Mouse (Mus musculus) hindbrain, embryonic 14.5 days (tissue): ENCODE results near the gene Nmnat2. TPM values are rescaled to one million over a fixed set of nuclear protein-coding genes. Genes with fewer than 3 reads are reported as not detected.

Experiments
- ATAC-seq: fragments of 200-750 bp; cut with Nextera tagmentation; 2 replicates; pipeline ENCODE4 v1.8.0; 2017; ENCODE audit warnings: moderate number of reproducible peaks, mild to moderate bottlenecking, moderate TSS enrichment, moderate library complexity; ENCODE audit not compliant: low FRiP score
- DNase-seq: peaks from one replicate; pipeline ENCODE4 v3.0.0-alpha.2; 2015; ENCODE audit warnings: low spot score
- H3K27ac ChIP-seq: fragments of 300-500 bp; sonication (generic); 2 replicates; pipeline ENCODE4 v1.5.1; 2014; ENCODE audit warnings: mild to moderate bottlenecking, moderate library complexity
- H3K27me3 ChIP-seq: fragments of 300-500 bp; sonication (generic); 2 replicates; pipeline ENCODE4 v1.6.1; 2014; ENCODE audit warnings: mild to moderate bottlenecking, low read length, mixed read lengths; ENCODE audit not compliant: control insufficient read depth, insufficient read depth
- H3K36me3 ChIP-seq: fragments of 300-500 bp; sonication (generic); replicated peaks from 2 replicates; pipeline ENCODE4 v1.6.1; 2014; ENCODE audit not compliant: control insufficient read depth, insufficient read depth
- H3K4me1 ChIP-seq: fragments of 300-500 bp; sonication (generic); replicated peaks from 2 replicates; pipeline ENCODE4 v1.6.1; 2014; ENCODE audit warnings: antibody characterized with exemption, low read length, mixed read lengths; ENCODE audit not compliant: control insufficient read depth, insufficient read depth
- H3K4me2 ChIP-seq: fragments of 300-500 bp; sonication (generic); replicated peaks from 2 replicates; pipeline ENCODE4 v1.6.1; 2014; ENCODE audit warnings: mild to moderate bottlenecking, moderate library complexity
- H3K4me3 ChIP-seq: fragments of 300-500 bp; sonication (generic); replicated peaks from 2 replicates; pipeline ENCODE4 v1.5.1; 2014; ENCODE audit warnings: mild to moderate bottlenecking, low read length
- H3K9ac ChIP-seq: fragments of 300-500 bp; sonication (generic); 2 replicates; pipeline ENCODE4 v1.6.1; 2014
- H3K9me3 ChIP-seq: fragments of 300-500 bp; sonication (generic); 2 replicates; pipeline ENCODE4 v1.6.1; 2016; ENCODE audit warnings: low read length; ENCODE audit not compliant: control insufficient read depth
- WGBS: fragments of 180-500 bp; shearing (Covaris S2); extraction: QIAGEN DNeasy Blood & Tissue Kit; methylation state at CpG from one replicate; pipeline ENCODE4 v1.1.7; 2014; 5-methylcytosine and 5-hydroxymethylcytosine counted together
- polyA plus RNA-seq: library from polyadenylated mRNA; unstranded; fragments of >200 nt; fragmentation: Nextera tagmentation; extraction: Ambion mirVana; gene quantifications from 2 replicates; pipeline ENCODE4 v1.2.1, GENCODE M21; 2014

Gene Nmnat2
- polyA plus RNA-seq, 1 experiment from 2014 or later: 84.7 TPM

- WGBS: 95% methylated on average over 5 of the region's 5 CpGs
- peaks cover 19% of the 10 kb centered on the region; the same call in 1 of the 2 replicates for H3K36me3 ChIP-seq
Measured at GRCm38 (mm10) chr1:153087771-153088170, 133.0 kb downstream of the Nmnat2 start.

GRCm38 (mm10) chr1:153090081-153090480, 135.3 kb downstream of the Nmnat2 start:
- H3K4me3 ChIP-seq: no peak overlapping the region
- no peak overlapping the region for H3K27ac ChIP-seq
- no peak overlapping the region for H3K9ac ChIP-seq
- H3K4me1 ChIP-seq: no peaks in the 10 kb centered on the region
- no peaks in the 10 kb centered on the region for H3K27me3 ChIP-seq
- no peak overlapping the region for H3K4me2 ChIP-seq
- no peaks in the 10 kb centered on the region for H3K9me3 ChIP-seq
- WGBS: 81% methylated on average over 2 of the region's 2 CpGs
- ATAC-seq (no peak), DNase-seq (no peak)
- peaks cover 15% of the 10 kb centered on the region; the same call in 1 of the 2 replicates for H3K36me3 ChIP-seq

More at GRCm38 (mm10) chr1:153087771-153088170, 133.0 kb downstream of the Nmnat2 start:
- no peak overlapping the region for H3K27ac ChIP-seq
- no peaks in the 10 kb centered on the region for H3K4me1 ChIP-seq
- H3K4me2 ChIP-seq: no peak overlapping the region
- H3K27me3 ChIP-seq: no peaks in the 10 kb centered on the region
- DNase-seq (no peak), ATAC-seq (no peak)
- H3K9ac ChIP-seq: no peak overlapping the region
- no peak overlapping the region for H3K4me3 ChIP-seq
- H3K9me3 ChIP-seq: no peaks in the 10 kb centered on the region

- Histone ChIP-seq H3K4me3 (no peak overlapping the region), H3K4me1 (no peaks in the 10 kb centered on the region), H3K9ac (no peak overlapping the region), H3K4me2 (no peak overlapping the region), H3K27ac (no peak overlapping the region), H3K9me3 (no peaks in the 10 kb centered on the region), H3K27me3 (no peaks in the 10 kb centered on the region), H3K36me3 (peaks cover 15% of the 10 kb centered on the region; the same call in 1 of the 2 replicates)
- 80% methylated on average over 4 of the region's 4 CpGs for WGBS
- ATAC-seq: no peak
- DNase-seq: no peak
Measured at GRCm38 (mm10) chr1:153090807-153091206, 136.0 kb downstream of the Nmnat2 start.

GRCm38 (mm10) chr1:153091438-153092236, 136.8 kb downstream of the Nmnat2 start:
- Histone ChIP-seq H3K27me3 (no peaks in the 10 kb centered on the region), H3K9me3 (no peaks in the 10 kb centered on the region), H3K27ac (0 out of 2 replicates have a peak overlapping the region, but pooled peaks have one; percentile 15), H3K4me3 (no peak overlapping the region), H3K4me2 (no peak overlapping the region), H3K36me3 (peaks cover 13% of the 10 kb centered on the region; the same call in 1 of the 2 replicates), H3K4me1 (no peaks in the 10 kb centered on the region), H3K9ac (no peak overlapping the region)
- WGBS: 39% methylated on average over 9 of the region's 9 CpGs
- ATAC-seq (peak; percentile 16; the same call in 1 of the 2 replicates), DNase-seq (no peak)

GRCm38 (mm10) chr1:153092237-153092975, 137.6 kb downstream of the Nmnat2 start:
- Histone ChIP-seq H3K4me1 (no peaks in the 10 kb centered on the region), H3K9ac (no peak overlapping the region), H3K27me3 (no peaks in the 10 kb centered on the region), H3K4me3 (no peak overlapping the region), H3K36me3 (0 out of 2 replicates have a peak, but pooled peaks cover 6% of the 10 kb centered on the region), H3K4me2 (no peak overlapping the region), H3K27ac (0 out of 2 replicates have a peak overlapping the region, but pooled peaks have one; percentile 15), H3K9me3 (no peaks in the 10 kb centered on the region)
- ATAC-seq (peak; percentile 40; the same call in 1 of the 2 replicates), DNase-seq (peak; percentile 73)
- WGBS: 59% methylated on average over 5 of the region's 5 CpGs

- H3K36me3 ChIP-seq: no peaks in the 10 kb centered on the region; the same call in 1 of the 2 replicates
- H3K4me1 ChIP-seq: no peaks in the 10 kb centered on the region
- no peaks in the 10 kb centered on the region for H3K9me3 ChIP-seq
- no peak overlapping the region for H3K9ac ChIP-seq
- ATAC-seq (no peak), DNase-seq (no peak)
- no peak overlapping the region for H3K27ac ChIP-seq
- no peaks in the 10 kb centered on the region for H3K27me3 ChIP-seq
- H3K4me2 ChIP-seq: no peak overlapping the region
- no peak overlapping the region for H3K4me3 ChIP-seq
- WGBS: 57% methylated on average over 5 of the region's 5 CpGs
Measured at GRCm38 (mm10) chr1:153093172-153093571, 138.4 kb downstream of the Nmnat2 start.

GRCm38 (mm10) chr1:153093581-153093980, 138.8 kb downstream of the Nmnat2 start:
- no peaks in the 10 kb centered on the region for H3K4me1 ChIP-seq
- H3K9me3 ChIP-seq: no peaks in the 10 kb centered on the region
- no peak overlapping the region for H3K4me3 ChIP-seq
- no peaks in the 10 kb centered on the region; the same call in 1 of the 2 replicates for H3K36me3 ChIP-seq
- ATAC-seq: no peak
- 75% methylated on average over 4 of the region's 4 CpGs for WGBS
- no peak overlapping the region for H3K9ac ChIP-seq
- no peaks in the 10 kb centered on the region for H3K27me3 ChIP-seq
- no peak for DNase-seq
- no peak overlapping the region for H3K4me2 ChIP-seq
- H3K27ac ChIP-seq: no peak overlapping the region

GRCm38 (mm10) chr1:153094226-153095076, 139.7 kb downstream of the Nmnat2 start:
- H3K27me3 ChIP-seq: no peaks in the 10 kb centered on the region
- no peak for DNase-seq
- no peaks in the 10 kb centered on the region for H3K4me1 ChIP-seq
- H3K9me3 ChIP-seq: no peaks in the 10 kb centered on the region
- ATAC-seq: no peak
- H3K4me2 ChIP-seq: no peak overlapping the region
- WGBS: 26% methylated on average over 12 of the region's 12 CpGs
- no peaks in the 10 kb centered on the region; the same call in 1 of the 2 replicates for H3K36me3 ChIP-seq
- no peak overlapping the region for H3K4me3 ChIP-seq
- H3K27ac ChIP-seq: no peak overlapping the region
- no peak overlapping the region for H3K9ac ChIP-seq
